Mouse (Mus musculus) CH12.LX (cell line): ENCODE data around the gene Creb3l1. TPM values are rescaled to one million over a fixed set of nuclear protein-coding genes. Genes with fewer than 3 reads are reported as not detected.

ENCODE experiments used
- DNase-seq: peaks from one replicate; pipeline ENCODE4 v3.0.0-alpha.2; 2013; ENCODE audit errors: extremely low read depth
- H3K27ac ChIP-seq: 2 replicates; pipeline ENCODE4 v1.5.1; 2012; ENCODE audit warnings: low read depth, mild to moderate bottlenecking, control low read depth, moderate library complexity; ENCODE audit not compliant: insufficient read depth
- H3K27me3 ChIP-seq: replicated peaks from 2 replicates; pipeline ENCODE3; 2012; ENCODE audit warnings: inconsistent platforms
- H3K36me3 ChIP-seq, 2 experiments: replicated peaks in 1 of 2; 2 replicates each; pipeline versions ENCODE3 to v1.6.1; 2012; ENCODE audit warnings: inconsistent platforms in 1 of 2, low read length in 1 of 2, mild to moderate bottlenecking in 1 of 2, mixed read lengths in 1 of 2, moderate library complexity in 1 of 2; ENCODE audit not compliant: control insufficient read depth in 1 of 2, insufficient read depth in 1 of 2
- H3K4me1 ChIP-seq, 2 experiments: 2 replicates each; pipeline ENCODE4 v1.6.1; 2012; ENCODE audit warnings: inconsistent platforms in 1 of 2, moderate library complexity in 1 of 2; ENCODE audit not compliant: insufficient read depth in 2 of 2, control insufficient read depth in 1 of 2
- H3K4me2 ChIP-seq: 2 replicates; pipeline ENCODE4 v1.6.1; 2012; ENCODE audit warnings: low read depth, mild to moderate bottlenecking, control low read depth; ENCODE audit not compliant: poor library complexity, insufficient read depth, severe bottlenecking
- H3K4me3 ChIP-seq, 3 experiments: fragments of 150-350 bp in 1 of 3; sonication (generic) in 1 of 3; replicated peaks in 1 of 3; 2 replicates each; pipeline versions ENCODE3 to v1.5.1; 2011 to 2012; ENCODE audit warnings: low read depth in 2 of 3, low read length in 2 of 3, mild to moderate bottlenecking in 2 of 3, moderate library complexity in 2 of 3, control low read depth in 1 of 3, improper control_type of control experiment in 1 of 3, inconsistent platforms in 1 of 3, mixed read lengths in 1 of 3; ENCODE audit not compliant: poor library complexity in 1 of 3
- H3K79me2 ChIP-seq: replicated peaks from 2 replicates; pipeline ENCODE4 v1.6.1; 2012; ENCODE audit warnings: mild to moderate bottlenecking, moderate library complexity; ENCODE audit not compliant: control insufficient read depth, poor library complexity, insufficient read depth, severe bottlenecking; ENCODE audit errors: extremely low read depth
- H3K9ac ChIP-seq: 2 replicates; pipeline ENCODE4 v1.6.1; 2012; ENCODE audit warnings: low read depth, mild to moderate bottlenecking, control low read depth, moderate library complexity; ENCODE audit not compliant: insufficient read depth
- H3K9me3 ChIP-seq: replicated peaks from 2 replicates; pipeline ENCODE3; 2012; ENCODE audit warnings: low read length, inconsistent platforms, mixed read lengths
- BHLHE40 ChIP-seq: IDR thresholded peaks from 2 replicates; pipeline ENCODE4 v1.6.1; 2011; ENCODE audit warnings: mild to moderate bottlenecking, low read depth, low read length, improper control_type of control experiment
- CHD1 ChIP-seq: IDR thresholded peaks from 2 replicates; pipeline ENCODE4 v1.6.1; 2012; ENCODE audit warnings: low read depth, low read length, improper control_type of control experiment, inconsistent platforms
- CHD2 ChIP-seq: IDR thresholded peaks from 2 replicates; pipeline ENCODE4 v1.6.1; 2011; ENCODE audit warnings: low read length, improper control_type of control experiment
- EP300 ChIP-seq: IDR thresholded peaks from 2 replicates; pipeline ENCODE4 v1.6.1; 2011; ENCODE audit warnings: low read length, improper control_type of control experiment
- ETS1 ChIP-seq: conservative IDR thresholded peaks from 2 replicates; pipeline ENCODE4 v1.6.1; 2012; ENCODE audit warnings: low read depth, mild to moderate bottlenecking, inconsistent platforms, low read length, improper control_type of control experiment, moderate library complexity
- GABPA ChIP-seq: IDR thresholded peaks from 2 replicates; pipeline ENCODE4 v1.6.1; 2012; ENCODE audit warnings: low read depth, low read length, improper control_type of control experiment, inconsistent platforms; ENCODE audit not compliant: insufficient replicate concordance
- HCFC1 ChIP-seq: IDR thresholded peaks from 2 replicates; pipeline ENCODE4 v1.6.1; 2012; ENCODE audit warnings: low read depth, mild to moderate bottlenecking, inconsistent platforms, low read length, improper control_type of control experiment
- JUN ChIP-seq: IDR thresholded peaks from 2 replicates; pipeline ENCODE4 v1.6.1; 2011; ENCODE audit warnings: low read depth, mild to moderate bottlenecking, low read length, improper control_type of control experiment, moderate library complexity; ENCODE audit not compliant: insufficient read depth
- KAT2A ChIP-seq: IDR thresholded peaks from 2 replicates; pipeline ENCODE4 v1.6.1; 2012; ENCODE audit warnings: low read length, improper control_type of control experiment, inconsistent platforms; ENCODE audit not compliant: insufficient replicate concordance
- MAFK ChIP-seq: IDR thresholded peaks from 2 replicates; pipeline ENCODE4 v1.6.1; 2011; ENCODE audit warnings: low read length, improper control_type of control experiment; ENCODE audit not compliant: insufficient replicate concordance
- MEF2A ChIP-seq: IDR thresholded peaks from 2 replicates; pipeline ENCODE4 v1.6.1; 2014; ENCODE audit warnings: low read depth, mild to moderate bottlenecking, inconsistent platforms, low read length, improper control_type of control experiment, borderline replicate concordance
- MYC ChIP-seq: IDR thresholded peaks from 2 replicates; pipeline ENCODE4 v1.6.1; 2011; ENCODE audit warnings: low read depth, mild to moderate bottlenecking, improper control_type of control experiment, low read length
- PAX5 ChIP-seq: IDR thresholded peaks from 2 replicates; pipeline ENCODE4 v1.6.1; 2012; ENCODE audit warnings: low read length, inconsistent platforms, mixed read lengths
- POLR2A ChIP-seq: IDR thresholded peaks from 2 replicates; pipeline ENCODE4 v1.6.1; 2011; ENCODE audit warnings: low read depth, mild to moderate bottlenecking, improper control_type of control experiment, low read length
- SIN3A ChIP-seq: IDR thresholded peaks from 2 replicates; pipeline ENCODE4 v1.6.1; 2012; ENCODE audit warnings: low read length, improper control_type of control experiment, inconsistent platforms
- UBTF ChIP-seq: IDR thresholded peaks from 2 replicates; pipeline ENCODE4 v1.6.1; 2012; ENCODE audit warnings: low read depth, mild to moderate bottlenecking, inconsistent platforms, low read length, improper control_type of control experiment, moderate library complexity
- USF2 ChIP-seq: conservative IDR thresholded peaks from 2 replicates; pipeline ENCODE4 v1.6.1; 2011; ENCODE audit warnings: low read depth, low read length, improper control_type of control experiment
- ZC3H11A ChIP-seq: IDR thresholded peaks from 2 replicates; pipeline ENCODE4 v1.6.1; 2012; ENCODE audit warnings: low read depth, mild to moderate bottlenecking, inconsistent platforms, low read length, improper control_type of control experiment
- ZKSCAN1 ChIP-seq: IDR thresholded peaks from 2 replicates; pipeline ENCODE4 v1.6.1; 2012; ENCODE audit warnings: low read depth, inconsistent platforms, low read length, improper control_type of control experiment, borderline replicate concordance
- dilution Hi-C: fragments of 300-500 bp; cut with MboI; formaldehyde crosslinking; loops from 2 replicates; pipeline ENCODE4 v1.14.3; 2020; ENCODE audit warnings: low sequenced_read_pairs; ENCODE audit not compliant: extremely low pct_unique_long_range_greater_than_20kb, extremely low pct_ligation_motif_present
- in situ Hi-C: fragments of 300-500 bp; cut with MboI; formaldehyde crosslinking; loops from 3 replicates; pipeline ENCODE4 v1.14.3; 2019; ENCODE audit warnings: low sequenced_read_pairs, low pct_ligation_motif_present, low pct_unique_long_range_greater_than_20kb, mixed read lengths
- polyA plus RNA-seq: library from polyadenylated mRNA; unstranded; fragments of >175 nt; gene quantifications from 2 replicates; pipeline ENCODE4 v1.2.1, GENCODE M21; 2012; ENCODE audit warnings: low read depth; ENCODE audit not compliant: insufficient read length
- total RNA-seq, 2 experiments: library from RNA; depleted of rRNA; stranded (reverse); fragments of 300-350 nt in 1 of 2; fragments of >200 nt in 1 of 2; gene quantifications; 2 replicates each; pipeline ENCODE4 v1.2.3; 2012 to 2014

Gene Creb3l1
- total and polyA plus RNA-seq, 3 experiments, result 0.08 to 2.0 (median 0.59) TPM

DNA sequence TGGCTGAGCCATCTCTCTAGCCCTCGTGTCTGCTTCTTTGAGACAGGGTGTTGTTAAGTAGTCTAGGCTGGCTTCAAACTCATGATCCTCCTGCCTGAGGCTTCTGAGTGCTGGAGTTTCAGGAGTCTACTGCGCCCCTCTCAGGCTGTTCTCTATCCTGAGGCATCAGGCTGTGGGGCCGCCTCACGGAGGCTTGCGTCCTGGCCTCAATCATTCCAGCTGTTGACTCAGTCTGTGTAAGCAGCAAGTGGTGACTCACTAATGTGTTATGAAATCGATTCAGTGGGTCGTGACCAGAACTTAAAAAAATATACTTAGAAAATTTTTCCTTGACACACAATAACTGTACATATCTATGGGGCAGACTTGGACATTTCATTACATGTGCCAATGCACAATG, 19.7 kb downstream of the Creb3l1 start:
- in situ Hi-C loops, result loop anchor here (5.0 kb wide), 1 partner anchor 38 kb away; no protein-coding TSS in a partner anchor
- TF ChIP-seq USF2, result no peak
- no peak for TF ChIP-seq JUN
- TF ChIP-seq MAFK, result no peak
- no peak for TF ChIP-seq PAX5
- TF ChIP-seq ETS1, result no peak
- no peak for TF ChIP-seq UBTF
- TF ChIP-seq HCFC1, result no peak
- TF ChIP-seq MYC, result no peak
- no peak for TF ChIP-seq EP300
- no peak for TF ChIP-seq KAT2A
- TF ChIP-seq MEF2A, result no peak
- TF ChIP-seq GABPA, result no peak

DNA sequence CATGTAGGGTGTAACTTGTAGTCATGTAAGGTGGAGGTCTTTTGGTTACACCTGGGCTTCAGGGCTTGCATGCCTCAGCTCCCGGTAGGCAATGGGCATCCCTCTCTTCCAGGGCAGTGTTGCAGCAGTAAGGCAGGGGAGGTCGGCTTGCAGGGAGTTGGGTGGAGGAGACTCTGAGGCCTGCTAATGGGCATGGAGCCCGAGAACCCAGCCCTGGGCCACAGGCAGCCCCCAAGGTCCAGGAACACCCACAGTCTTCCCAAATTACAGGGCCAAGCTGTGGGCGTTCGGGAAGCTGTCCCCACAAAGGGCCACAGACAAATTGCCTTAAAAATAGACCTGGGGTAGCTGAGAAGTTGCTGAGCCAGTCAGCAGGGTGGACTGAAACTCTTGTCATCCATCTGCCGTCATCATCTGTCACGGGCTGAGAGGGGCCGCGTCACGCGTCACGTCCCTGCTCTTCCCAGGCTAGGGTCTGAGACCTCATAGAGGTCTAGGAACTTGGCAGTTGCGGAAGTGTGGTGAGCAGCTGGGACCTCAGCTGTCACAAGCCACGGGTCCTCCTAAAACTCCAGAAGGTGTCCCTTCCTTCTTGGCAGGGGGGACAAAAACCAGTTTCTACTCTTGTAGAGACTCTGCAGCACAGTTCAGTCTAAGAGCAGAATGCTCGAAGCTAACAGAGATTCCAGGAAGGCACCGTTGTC, 26.2 kb downstream of the Creb3l1 start:
- Histone ChIP-seq H3K27me3 (peaks cover 83% of the 10 kb centered on the region), H3K9me3 (no peaks in the 10 kb centered on the region), H3K4me1 (no peaks in the 10 kb centered on the region), H3K27ac (no peak overlapping the region), H3K36me3 (no peaks in the 10 kb centered on the region), H3K4me3 (no peak overlapping the region), H3K9ac (no peak overlapping the region), H3K79me2 (no peaks in the 10 kb centered on the region), H3K4me2 (no peak overlapping the region)
- in situ Hi-C loops (no loop called here), dilution Hi-C loops (no loop called here)
- TF ChIP-seq MAFK, result no peak
- DNase-seq, result no peak

More for the DNA sequence above, 19.7 kb downstream of the Creb3l1 start:
- Histone ChIP-seq H3K4me2 (no peak overlapping the region), H3K4me1 (peaks cover 3 to 13% of the 10 kb centered on the region in 2 experiments; a peak in 3 of 4 replicates), H3K4me3 (no peak overlapping the region), H3K27me3 (peaks cover 77% of the 10 kb centered on the region), H3K9ac (no peak overlapping the region), H3K9me3 (no peaks in the 10 kb centered on the region), H3K36me3 (no peaks in the 10 kb centered on the region), H3K79me2 (no peaks in the 10 kb centered on the region), H3K27ac (no peak overlapping the region)
- dilution Hi-C loops, result no loop called here
- DNase-seq, result no peak

DNA sequence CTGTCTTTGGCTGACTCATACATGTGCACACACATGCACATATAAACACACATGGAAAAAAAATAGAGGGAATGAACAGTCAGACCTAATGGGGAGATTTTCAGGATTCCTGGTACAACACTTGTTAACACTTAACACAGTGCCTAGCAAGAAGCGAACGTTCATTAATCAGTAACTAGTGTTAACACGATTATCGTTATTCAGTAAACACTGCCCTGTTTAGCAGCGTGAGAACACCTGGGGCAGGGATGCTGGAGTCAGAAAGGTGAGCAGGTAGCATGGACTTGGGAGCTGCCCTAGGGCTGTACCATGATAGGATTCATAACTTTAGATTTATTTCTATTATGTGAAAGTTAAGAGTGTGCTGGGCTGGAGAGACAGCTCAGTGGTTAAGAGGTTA, 28.3 kb downstream of the Creb3l1 start:
- in situ Hi-C loops (no loop called here), dilution Hi-C loops (no loop called here)
- H3K9me3 ChIP-seq, result no peaks in the 10 kb centered on the region
- TF ChIP-seq SIN3A (no peak), ZKSCAN1 (no peak), ZC3H11A (no peak), CHD1 (no peak), POLR2A (no peak), ETS1 (no peak), BHLHE40 (no peak), JUN (no peak), CHD2 (no peak), GABPA (no peak), UBTF (no peak)
- DNase-seq, result no peak
- H3K9ac ChIP-seq, result no peak overlapping the region
- no peaks in the 10 kb centered on the region for H3K36me3 ChIP-seq
- peaks cover 83% of the 10 kb centered on the region for H3K27me3 ChIP-seq
- H3K27ac ChIP-seq, result no peak overlapping the region
- H3K4me3 ChIP-seq, result no peak overlapping the region
- H3K4me1 ChIP-seq, result no peaks in the 10 kb centered on the region
- no peak overlapping the region for H3K4me2 ChIP-seq
- no peaks in the 10 kb centered on the region for H3K79me2 ChIP-seq
